28 mouse cellular contexts compared by ENCODE assay signal in genomic region chr5:108570991-108571390, GRCm38 (mm10). TPM values are rescaled to one million over a fixed set of nuclear protein-coding genes. Genes with fewer than 3 reads are reported as not detected.
"Had no signal": no experiment of that assay in that cellular context is flagged by ENCODE, and none has a peak within 500 bp of the region (broad histone marks: within the 10 kb centered on the region; RNA-seq: fewer than 3 reads in every experiment).

No protein-coding gene starts in this region.

- H3K4me1 ChIP-seq: kidney, embryonic 15.5 days; limb, embryonic 12.5 days; limb, embryonic 15.5 days; liver, embryonic 12.5 days; liver, embryonic 15.5 days; lung, embryonic 15.5 days; megakaryocyte, embryonic 14.5 days; midbrain, embryonic 10.5 days; midbrain, embryonic 13.5 days; stomach, embryonic 15.5 days had no signal

- ATAC-seq: liver, embryonic 12.5 days; midbrain, embryonic 13.5 days; midbrain, embryonic 16.5 days had no signal

- H3K4me3 ChIP-seq: kidney, embryonic 15.5 days; left cerebral cortex, adult 2 months; limb, embryonic 12.5 days; limb, embryonic 15.5 days; liver, embryonic 12.5 days; liver, embryonic 15.5 days; lung, embryonic 15.5 days; megakaryocyte, embryonic 14.5 days; midbrain, embryonic 10.5 days; midbrain, embryonic 13.5 days; myocyte; stomach, embryonic 15.5 days had no signal

- H3K9ac ChIP-seq: kidney, embryonic 15.5 days; limb, embryonic 12.5 days; limb, embryonic 15.5 days; liver, embryonic 12.5 days; liver, embryonic 15.5 days; lung, embryonic 15.5 days; midbrain, embryonic 13.5 days; stomach, embryonic 15.5 days had no signal

- DNase-seq: kidney, adult 8-10 months; kidney, postnatal 10 days; kidney, postnatal 36 days; layer of hippocampus, postnatal 36 days; left cerebral cortex, postnatal 4 days; lung, adult 18-20 months; lung, postnatal 10 days; lung, postnatal 36 days; right cerebral cortex, adult 18-20 months; right cerebral cortex, postnatal 14 days; right cerebral cortex, postnatal 4 days; spleen, adult 18-20 months; thymus, adult 18-20 months; thymus, postnatal 36 days had no signal

- H3K27ac ChIP-seq: kidney, embryonic 15.5 days; left cerebral cortex, adult 2 months; limb, embryonic 12.5 days; limb, embryonic 15.5 days; liver, embryonic 12.5 days; liver, embryonic 15.5 days; lung, embryonic 15.5 days; midbrain, embryonic 10.5 days; midbrain, embryonic 13.5 days; stomach, embryonic 15.5 days had no signal

- H3K27me3 ChIP-seq: kidney, embryonic 15.5 days; limb, embryonic 12.5 days; limb, embryonic 15.5 days; liver, embryonic 12.5 days; liver, embryonic 15.5 days; lung, embryonic 15.5 days; megakaryocyte, embryonic 14.5 days; midbrain, embryonic 13.5 days; stomach, embryonic 15.5 days had no signal

- H3K4me2 ChIP-seq: kidney, embryonic 15.5 days; limb, embryonic 12.5 days; limb, embryonic 15.5 days; liver, embryonic 12.5 days; liver, embryonic 15.5 days; lung, embryonic 15.5 days; midbrain, embryonic 13.5 days; stomach, embryonic 15.5 days had no signal

- H3K9me3 ChIP-seq: kidney, embryonic 15.5 days; limb, embryonic 12.5 days; limb, embryonic 15.5 days; liver, embryonic 12.5 days; liver, embryonic 15.5 days; lung, embryonic 15.5 days; megakaryocyte, embryonic 14.5 days; midbrain, embryonic 10.5 days; midbrain, embryonic 13.5 days; stomach, embryonic 15.5 days had no signal

RNA-seq across cellular contexts. Expression of gene Cplx1, which starts 21.2 kb away (rescaled TPM):
- total RNA-seq: monocyte, adult 5-6 weeks had no signal
- polyA plus RNA-seq: myocyte had no signal
